Mouse (Mus musculus): ENCODE measurements around the gene Klhl35. TPM values are rescaled to one million over a fixed set of nuclear protein-coding genes. Genes with fewer than 3 reads are reported as not detected.

Gene Klhl35
- 0.48 TPM for polyA plus RNA-seq (2015; fragmentation: Illumina TruSeq; extraction: RNeasy Lipid Tissue Mini Kit (QIAGEN cat#74804); ENCODE audit: insufficient read depth, low read depth, low replicate concordance)

DNA sequence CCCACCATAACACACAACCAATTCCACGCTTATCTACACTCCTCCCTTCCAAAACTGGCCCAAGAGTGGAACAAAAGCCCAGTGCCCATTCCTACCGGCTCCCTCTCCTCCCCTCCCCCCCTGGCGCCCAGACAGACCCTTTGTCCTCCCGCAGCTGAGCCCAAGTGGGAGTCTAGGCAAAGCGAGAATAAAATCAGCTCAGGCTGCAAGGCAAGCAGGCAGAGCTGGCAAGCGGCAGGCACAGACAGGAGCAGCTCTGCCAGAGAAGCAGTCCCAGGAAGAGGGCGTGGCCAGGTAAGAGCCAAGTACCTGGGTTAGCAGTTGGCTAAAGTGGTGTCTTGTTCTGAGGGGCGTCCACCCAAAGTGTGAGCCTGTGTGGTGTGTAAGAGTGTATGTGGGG lies at the start of gene Klhl35:
Gene Klhl35, plus strand, starts transcription at position 194 of the 400 bp plus-strand sequence.

DNA sequence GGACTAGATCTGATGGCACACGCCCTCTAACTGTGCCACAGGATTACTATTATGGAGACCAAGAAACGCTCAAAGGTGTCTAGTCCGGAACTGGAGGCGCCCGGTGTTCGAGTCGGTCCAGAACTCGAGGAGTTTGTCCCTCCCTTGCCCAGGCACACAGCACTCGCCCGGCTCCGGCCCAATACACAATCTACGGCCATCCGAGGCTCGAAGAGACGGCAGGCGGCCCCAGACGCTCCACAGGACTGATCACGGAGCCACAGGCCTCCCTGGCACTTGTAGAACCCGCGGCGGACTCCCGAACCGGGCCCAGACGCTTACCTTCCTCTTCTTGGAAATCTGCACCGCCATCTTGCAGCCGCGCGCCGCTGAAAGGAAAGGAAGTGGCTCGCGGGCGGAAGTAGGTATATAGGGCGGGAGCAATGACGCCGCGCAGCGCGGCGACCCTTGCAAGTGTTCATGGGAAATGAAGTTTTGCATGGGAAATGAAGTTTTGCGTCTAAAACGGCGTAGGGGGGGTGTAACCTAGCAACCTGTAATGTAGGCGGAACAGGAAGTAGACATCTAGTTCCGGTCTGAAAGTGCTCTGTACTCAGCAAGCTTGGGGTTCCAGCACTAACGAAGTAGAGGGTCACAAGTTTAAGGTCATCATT lies 17.6 kb downstream of the Klhl35 start, which contains the start of gene Rps3:
Gene Rps3, minus strand, starts transcription at position 468 of the 653 bp plus-strand sequence.

Other genes with a start within 250 kb of the Klhl35 start
- gene Mogat2, start 227.4 kb upstream of the Klhl35 start, polyA plus RNA-seq (2015; fragmentation: Illumina TruSeq; extraction: RNeasy Lipid Tissue Mini Kit (QIAGEN cat#74804); ENCODE audit: insufficient read depth, low read depth, low replicate concordance): not detected
- gene Map6, start 198.6 kb upstream of the Klhl35 start, polyA plus RNA-seq (2015; fragmentation: Illumina TruSeq; extraction: RNeasy Lipid Tissue Mini Kit (QIAGEN cat#74804); ENCODE audit: insufficient read depth, low read depth, low replicate concordance): 3.8 TPM
- gene Serpinh1, start 112.8 kb upstream of the Klhl35 start, polyA plus RNA-seq (2015; fragmentation: Illumina TruSeq; extraction: RNeasy Lipid Tissue Mini Kit (QIAGEN cat#74804); ENCODE audit: insufficient read depth, low read depth, low replicate concordance): 67.3 TPM
- gene Gdpd5, start 84.6 kb upstream of the Klhl35 start, polyA plus RNA-seq (2015; fragmentation: Illumina TruSeq; extraction: RNeasy Lipid Tissue Mini Kit (QIAGEN cat#74804); ENCODE audit: insufficient read depth, low read depth, low replicate concordance): 9.1 TPM
- 267 TPM for gene Rps3, start 17.7 kb downstream of the Klhl35 start, polyA plus RNA-seq (2015; fragmentation: Illumina TruSeq; extraction: RNeasy Lipid Tissue Mini Kit (QIAGEN cat#74804); ENCODE audit: insufficient read depth, low read depth, low replicate concordance)
- gene Arrb1, start 69.5 kb downstream of the Klhl35 start, polyA plus RNA-seq (2015; fragmentation: Illumina TruSeq; extraction: RNeasy Lipid Tissue Mini Kit (QIAGEN cat#74804); ENCODE audit: insufficient read depth, low read depth, low replicate concordance): 8.9 TPM
- 2.0 TPM for gene Tpbgl, start 161.1 kb downstream of the Klhl35 start, polyA plus RNA-seq (2015; fragmentation: Illumina TruSeq; extraction: RNeasy Lipid Tissue Mini Kit (QIAGEN cat#74804); ENCODE audit: insufficient read depth, low read depth, low replicate concordance)
- 9.9 TPM for gene Slco2b1, start 245.3 kb downstream of the Klhl35 start, polyA plus RNA-seq (2015; fragmentation: Illumina TruSeq; extraction: RNeasy Lipid Tissue Mini Kit (QIAGEN cat#74804); ENCODE audit: insufficient read depth, low read depth, low replicate concordance)

Measured in pancreas, adult 10 weeks (tissue).